Mouse (Mus musculus) CD8-positive naive resting alpha-beta T cell, adult 2 months (primary cell): ENCODE data around the gene Dnah17.
A peak's percentile ranks its signal among the peaks of the same experiment; 100 is the strongest.

ENCODE experiments used
- DNase-seq, 2 experiments: peaks; one replicate each; pipeline ENCODE4 v3.0.0; 2022; ENCODE audit warnings: low read depth in 2 of 2, low spot score in 2 of 2

The Dnah17 gene

DNA sequence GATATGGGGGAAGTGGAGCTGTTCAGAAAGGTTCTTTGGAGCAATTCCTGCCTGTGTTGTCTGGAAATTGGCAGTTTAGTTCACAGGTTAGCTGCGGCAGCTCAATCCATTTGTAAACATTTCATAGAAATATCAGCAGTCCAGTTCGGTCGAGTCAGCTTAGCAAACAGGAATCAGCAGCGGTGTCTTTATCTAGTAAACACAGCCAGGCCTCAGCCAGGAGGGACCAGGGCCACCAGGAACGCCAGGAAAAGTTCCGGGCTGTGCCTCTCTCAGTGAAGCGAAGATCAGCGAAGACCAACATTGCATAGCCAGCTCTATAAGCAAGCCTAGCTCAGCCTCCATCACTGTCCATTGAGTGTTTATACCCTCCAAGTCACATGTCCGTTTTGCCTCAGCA, 99.3 kb downstream of the Dnah17 start:
- no peak for DNase-seq

GRCm38 (mm10) chr11:118029170-118029569, 101.3 kb downstream of the Dnah17 start:
- no peak for DNase-seq

- DNase-seq = no peak
These were observed 106.3 kb downstream of the Dnah17 start for GRCm38 (mm10) chr11:118024111-118024510.

DNA sequence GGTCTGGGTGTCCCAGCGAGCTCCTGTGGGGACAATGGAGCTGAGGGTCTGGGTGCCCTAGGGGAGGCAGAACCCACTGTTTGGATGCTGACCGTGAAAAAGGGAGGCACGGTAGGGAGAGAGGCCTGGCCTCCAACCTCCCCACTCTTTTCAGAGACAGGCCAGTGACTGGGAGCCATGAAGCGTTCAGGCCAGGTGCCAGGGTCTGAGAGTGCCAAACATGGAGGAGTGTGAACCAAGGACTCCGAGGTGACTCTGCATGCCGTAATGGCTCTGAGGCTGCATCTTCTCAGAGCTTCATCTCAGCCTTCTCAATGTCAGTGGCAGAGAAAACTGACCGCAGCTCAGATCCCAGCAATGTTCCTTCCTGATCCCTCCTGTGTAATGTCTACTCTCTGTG, 107.0 kb downstream of the Dnah17 start:
- no peak for DNase-seq

- DNase-seq = peak; percentile 62 to 75
These were observed 108.6 kb downstream of the Dnah17 start for GRCm38 (mm10) chr11:118021806-118022205.

DNA sequence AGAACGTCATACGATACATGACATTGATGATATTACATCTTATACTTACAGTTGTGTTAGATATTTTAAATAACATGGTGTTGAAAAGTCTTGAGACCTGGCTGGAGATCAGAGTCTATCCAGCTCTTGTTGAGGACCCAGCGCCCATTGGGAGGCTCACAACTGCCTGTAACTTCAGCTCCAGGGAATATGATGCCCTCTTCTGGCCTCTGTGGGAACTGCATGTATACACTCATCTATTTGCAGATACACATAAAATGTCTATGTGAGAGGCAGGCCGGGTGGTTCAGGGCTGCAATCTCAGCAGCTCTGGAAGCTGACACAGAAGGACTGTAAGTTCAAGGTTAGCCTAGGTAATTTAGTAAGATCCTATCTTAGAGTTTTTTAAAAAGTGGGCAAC, 112.1 kb downstream of the Dnah17 start:
- DNase-seq = peak; percentile 42 to 47

DNA sequence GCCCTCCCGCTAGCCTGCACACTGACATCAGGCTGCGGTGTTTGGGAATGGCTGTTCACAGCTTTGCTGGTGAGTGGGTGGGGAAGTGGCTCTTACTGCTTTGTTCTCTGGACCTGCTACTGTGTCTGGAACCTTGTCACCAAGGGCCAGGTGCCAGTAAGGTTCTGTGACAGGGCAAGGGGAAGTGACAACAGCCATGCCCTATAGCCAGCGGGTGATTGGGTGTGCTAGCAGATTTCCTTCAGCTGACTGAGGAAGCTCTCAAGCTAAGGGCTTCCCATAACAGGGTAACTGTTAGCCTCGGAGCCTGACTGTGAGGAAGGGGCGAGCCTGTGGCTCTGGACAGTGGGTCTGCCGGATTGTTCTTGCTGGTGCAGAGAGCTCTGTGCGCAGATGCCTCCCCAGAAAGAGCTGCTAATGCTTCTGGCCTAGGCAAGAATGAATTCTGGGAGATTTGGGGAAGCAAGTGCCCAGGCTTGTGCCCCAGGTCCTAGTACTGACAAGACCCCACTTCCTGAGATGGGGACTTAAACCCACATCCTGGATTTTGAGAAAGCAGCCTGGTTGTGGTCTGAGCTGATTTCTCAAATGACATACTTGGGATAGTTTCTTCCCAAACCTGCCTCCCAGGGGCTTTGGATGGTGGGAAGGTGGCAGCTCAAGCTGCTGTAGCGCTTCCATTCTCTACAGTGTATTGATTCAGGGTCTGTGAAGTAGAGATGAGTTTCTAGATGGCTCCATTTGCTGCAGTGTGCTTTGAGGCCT, 114.9 kb downstream of the Dnah17 start:
- peak in 1 of 2 experiments; percentile 20 for DNase-seq

GRCm38 (mm10) chr11:118014391-118014995, 115.9 kb downstream of the Dnah17 start:
- DNase-seq = peak; percentile 49 to 62

- no peak for DNase-seq
These were observed 117.1 kb downstream of the Dnah17 start for GRCm38 (mm10) chr11:118013339-118013738.

DNA sequence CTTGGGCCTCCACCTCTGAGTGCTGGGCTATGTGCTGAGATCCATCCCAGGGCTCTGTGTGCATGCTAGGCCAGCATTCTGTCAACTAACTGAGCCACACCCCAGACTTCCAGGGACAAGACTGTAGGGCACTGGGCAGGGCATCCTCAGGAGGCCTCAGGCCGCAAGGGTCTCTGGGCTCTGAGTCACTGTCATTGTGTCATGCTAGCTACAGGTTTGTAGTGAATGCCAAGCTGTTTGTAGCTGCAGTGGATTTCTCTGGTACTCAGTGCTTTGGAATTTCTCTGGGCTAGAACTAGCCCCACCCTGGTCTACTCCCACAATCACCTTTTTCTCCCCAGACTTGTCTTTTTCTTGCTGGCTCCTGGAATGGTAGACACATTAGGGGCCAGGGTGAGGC, 117.8 kb downstream of the Dnah17 start:
- no peak for DNase-seq

- DNase-seq = no peak
These were observed 120.4 kb downstream of the Dnah17 start for GRCm38 (mm10) chr11:118009865-118010571.

- no peak for DNase-seq
These were observed 121.6 kb downstream of the Dnah17 start for GRCm38 (mm10) chr11:118008843-118009242.

DNA sequence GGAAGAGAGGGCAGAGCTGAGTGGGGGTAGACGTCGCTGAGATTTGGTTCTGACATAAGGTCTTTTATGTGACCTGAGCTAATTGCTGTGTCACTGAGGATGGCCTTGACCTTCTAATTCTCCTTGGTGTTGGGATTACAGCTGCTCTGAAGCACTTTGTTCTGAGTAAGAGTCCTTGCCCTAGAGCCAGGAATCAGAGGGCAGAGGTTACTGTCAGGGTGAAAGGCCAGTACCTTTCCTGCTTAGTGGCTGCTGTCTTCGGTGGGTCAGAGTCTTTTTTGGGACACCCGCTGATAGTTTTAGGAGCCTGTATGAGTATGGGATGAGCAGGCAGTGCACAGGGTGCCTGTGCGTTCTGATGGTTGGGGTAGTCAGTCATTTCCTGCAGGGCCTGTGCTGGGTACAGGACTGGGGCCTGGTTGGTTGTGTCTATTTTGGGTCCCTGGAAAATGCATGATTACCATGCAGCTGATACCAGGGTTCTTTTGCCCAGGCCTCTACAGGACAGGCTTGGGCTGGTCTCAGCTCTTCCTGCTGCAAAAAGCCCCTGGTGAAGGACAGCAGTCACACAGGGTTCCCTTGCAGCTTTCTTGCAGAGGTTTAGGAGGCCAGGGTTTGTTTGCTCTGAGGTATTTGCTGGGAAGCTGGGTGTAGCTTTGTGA, 122.2 kb downstream of the Dnah17 start:
- no peak for DNase-seq

DNA sequence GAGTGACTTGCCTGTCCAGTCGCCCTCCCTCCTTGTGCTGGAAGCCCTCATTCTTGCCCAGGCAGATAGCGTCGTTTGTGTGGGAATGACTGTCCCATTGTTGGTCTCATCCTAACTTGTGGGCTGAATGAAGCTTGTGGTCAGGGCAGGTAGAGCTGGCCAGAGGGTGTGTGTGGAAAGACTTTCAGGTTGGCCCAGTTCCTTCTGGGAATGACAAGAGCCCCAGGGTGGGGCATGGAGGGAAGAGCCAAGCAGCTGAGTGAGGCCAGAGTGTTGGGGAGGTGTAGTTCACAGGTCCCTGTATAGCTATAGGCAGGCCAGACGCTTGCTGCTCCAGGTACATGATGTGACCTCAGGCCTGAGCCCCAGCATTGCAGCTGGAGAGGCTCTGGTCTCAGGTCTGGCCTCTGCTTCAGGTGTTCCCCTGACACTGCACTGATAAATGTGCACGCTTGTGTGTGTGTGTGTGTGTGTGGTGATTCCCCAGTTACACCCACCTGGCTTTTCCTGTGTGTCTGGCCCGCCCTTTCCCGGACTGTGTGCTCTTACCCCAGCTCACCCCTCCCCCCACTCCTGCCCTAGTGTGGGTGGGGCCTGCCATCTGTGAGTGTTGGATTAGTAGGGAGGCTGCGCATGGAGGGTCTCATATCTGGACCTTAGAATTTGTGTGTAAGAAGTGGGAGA, 122.8 kb downstream of the Dnah17 start:
- no peak for DNase-seq

GRCm38 (mm10) chr11:118004217-118004616, 126.2 kb downstream of the Dnah17 start:
- DNase-seq = no peak

- DNase-seq = no peak
These were observed 126.7 kb downstream of the Dnah17 start for GRCm38 (mm10) chr11:118003718-118004117.

DNA sequence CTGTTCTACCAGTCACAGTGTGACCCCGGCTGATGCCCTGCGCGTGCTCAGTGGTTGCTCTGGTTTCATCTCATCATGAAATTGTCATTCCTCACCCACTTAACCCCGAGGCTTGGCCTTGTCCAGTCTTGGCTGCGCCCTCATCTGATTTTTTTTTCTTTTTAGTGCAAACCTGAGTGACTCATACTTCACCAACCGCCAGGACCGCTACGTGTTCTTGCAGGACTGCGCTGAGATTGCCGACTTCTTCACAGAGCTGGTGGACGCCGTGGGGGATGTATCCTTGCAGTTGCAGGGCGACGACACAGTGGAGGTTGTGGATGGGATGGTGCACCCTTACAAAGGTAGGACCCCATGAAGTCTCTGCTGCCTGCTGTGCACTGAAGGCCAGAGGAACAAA, 127.3 kb downstream of the Dnah17 start:
- DNase-seq = no peak

- no peak for DNase-seq
These were observed 129.7 kb downstream of the Dnah17 start for GRCm38 (mm10) chr11:118000565-118001215.

DNA sequence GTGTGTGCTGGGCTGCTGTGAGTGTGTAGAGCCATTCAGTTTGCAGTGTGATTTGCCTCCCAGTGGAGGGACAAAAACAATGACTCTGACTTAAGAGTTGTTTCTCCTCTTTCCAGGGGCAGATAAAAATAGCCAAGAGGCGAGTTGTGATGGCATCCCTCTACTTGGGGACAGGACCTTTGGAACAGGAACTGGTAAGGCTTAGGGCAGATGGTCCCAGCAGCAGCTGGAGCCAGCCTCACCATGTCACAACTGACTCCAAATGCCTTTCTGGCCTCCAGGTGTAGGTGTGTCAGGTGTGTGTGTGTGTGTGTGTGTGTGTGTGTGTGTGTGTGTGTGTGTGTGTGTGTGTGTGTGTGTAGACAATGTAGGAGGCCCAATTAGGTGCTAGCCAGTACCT, 130.4 kb downstream of the Dnah17 start:
- DNase-seq = no peak

DNA sequence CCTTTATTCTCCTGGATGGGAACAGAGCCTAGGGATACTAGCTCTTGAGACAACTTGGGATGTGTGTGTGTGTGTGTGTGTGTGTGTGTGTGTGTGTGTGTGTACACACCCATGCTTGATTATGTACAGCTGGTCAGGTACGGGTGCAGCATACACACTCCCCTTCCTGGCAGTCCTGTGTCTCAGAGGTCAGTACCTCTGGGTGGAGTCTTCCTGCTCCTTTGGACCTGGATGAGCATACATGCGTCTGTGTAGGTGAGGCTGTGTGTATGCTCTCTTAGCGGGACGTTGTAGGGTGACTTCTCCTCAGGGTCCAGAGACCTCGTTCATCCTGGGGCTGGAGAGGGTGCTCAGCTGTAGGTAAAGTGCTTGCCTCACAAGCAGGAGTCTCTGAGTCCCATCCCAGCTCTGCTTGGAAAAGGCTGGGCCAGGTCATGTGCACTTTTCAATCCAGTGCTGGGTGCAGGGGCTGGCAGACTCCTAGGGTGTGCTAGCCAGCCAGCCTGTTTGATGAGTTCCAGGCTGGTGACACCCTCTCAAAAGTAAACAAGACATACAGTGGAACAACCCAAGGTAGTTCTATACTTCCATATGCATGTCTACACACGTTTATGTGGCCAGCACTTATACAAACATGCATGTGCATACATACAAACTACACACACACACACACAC, 131.0 kb downstream of the Dnah17 start:
- DNase-seq = no peak
